Mouse (Mus musculus) ES-Bruce4 (cell line): Measurements from ENCODE around the gene Ank2. TPM values are rescaled to one million over a fixed set of nuclear protein-coding genes. Genes with fewer than 3 reads are reported as not detected.

Source experiments
- H3K27ac ChIP-seq: 2 replicates; pipeline ENCODE4 v1.5.1; 2012; ENCODE audit warnings: low read length, inconsistent platforms; ENCODE audit not compliant: insufficient read depth
- H3K27me3 ChIP-seq: 2 replicates; pipeline ENCODE4 v1.6.1; 2012; ENCODE audit warnings: mild to moderate bottlenecking, low read length, inconsistent platforms; ENCODE audit not compliant: control insufficient read depth, poor library complexity, insufficient read depth, severe bottlenecking
- H3K36me3 ChIP-seq: 2 replicates; pipeline ENCODE4 v1.6.1; 2012; ENCODE audit warnings: inconsistent platforms, mild to moderate bottlenecking, low read length, moderate library complexity; ENCODE audit not compliant: control insufficient read depth, poor library complexity, insufficient read depth, severe bottlenecking
- H3K4me1 ChIP-seq: one replicate; pipeline ENCODE4 v1.8.1; 2011; ENCODE audit warnings: low read length; ENCODE audit not compliant: control insufficient read depth, insufficient read depth
- H3K4me3 ChIP-seq: 2 replicates; pipeline ENCODE4 v1.5.1; 2011; ENCODE audit warnings: low read depth, mild to moderate bottlenecking, low read length
- H3K9ac ChIP-seq: 2 replicates; pipeline ENCODE4 v1.6.1; 2012; ENCODE audit warnings: low read depth, mild to moderate bottlenecking, inconsistent platforms; ENCODE audit not compliant: poor library complexity, severe bottlenecking
- H3K9me3 ChIP-seq: replicated peaks from 2 replicates; pipeline ENCODE4 v1.6.1; 2012; ENCODE audit warnings: mild to moderate bottlenecking, low read length, inconsistent platforms; ENCODE audit not compliant: control insufficient read depth, poor library complexity, insufficient read depth, severe bottlenecking
- CTCF ChIP-seq: IDR thresholded peaks from one replicate; pipeline ENCODE4 v1.8.1; 2011; ENCODE audit warnings: low read depth, low read length
- EP300 ChIP-seq: IDR thresholded peaks from 2 replicates; pipeline ENCODE4 v1.6.1; 2011; ENCODE audit warnings: low read depth, low read length; ENCODE audit not compliant: insufficient read depth
- POLR2A ChIP-seq: IDR thresholded peaks from one replicate; pipeline ENCODE4 v1.8.1; 2011; ENCODE audit warnings: low read length; ENCODE audit not compliant: insufficient read depth
- polyA plus RNA-seq: library from polyadenylated mRNA; stranded (reverse); fragments of >200 nt; gene quantifications from 2 replicates; pipeline ENCODE4 v1.2.4, GENCODE M21; 2011; ENCODE audit warnings: low read depth; ENCODE audit not compliant: missing spikeins, insufficient read depth, insufficient read length

The Ank2 gene
- polyA plus RNA-seq, 1 experiment, result 29.9 TPM

DNA sequence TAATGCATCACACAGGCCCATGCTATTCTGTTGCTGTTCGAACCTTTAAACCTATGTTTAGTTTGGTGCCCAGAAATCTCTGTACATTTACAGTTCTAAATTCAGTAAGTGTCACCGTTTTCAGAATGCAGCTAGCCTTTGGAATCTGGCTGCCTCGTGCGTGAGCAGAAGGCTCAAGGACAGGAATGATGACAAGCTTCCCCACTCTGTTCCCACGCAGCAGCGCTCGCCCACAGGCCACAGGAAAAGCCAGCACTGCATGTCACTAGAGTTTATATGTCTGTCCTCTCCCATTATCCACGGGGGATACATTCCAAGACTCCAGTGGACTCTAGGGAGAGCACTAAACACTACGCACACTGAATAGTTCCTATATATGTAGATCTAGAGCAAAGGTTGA lies 343.1 kb downstream of the Ank2 start:
- TF ChIP-seq EP300, result no peak
- no peak for TF ChIP-seq CTCF
- no peak for TF ChIP-seq POLR2A

DNA sequence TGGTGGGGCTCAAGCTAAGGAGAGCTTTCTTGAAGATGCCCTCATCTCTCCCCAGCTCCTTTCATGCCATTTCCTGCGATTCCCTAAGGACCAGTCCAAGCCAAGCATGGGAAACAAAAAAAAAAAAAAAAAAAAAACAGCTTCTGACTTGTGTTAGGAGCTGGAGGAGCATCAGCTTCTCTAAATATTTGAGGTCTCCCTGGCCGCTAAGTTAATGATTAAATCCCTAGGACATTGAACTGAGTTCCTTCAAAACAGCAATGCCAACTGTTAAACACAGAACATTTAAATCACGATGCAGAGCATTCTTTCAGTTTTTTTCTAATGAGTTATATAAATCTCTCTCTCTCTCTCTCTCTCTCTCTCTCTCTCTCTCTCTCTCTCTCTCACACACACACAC lies 345.3 kb downstream of the Ank2 start:
- H3K4me3 ChIP-seq, result no peak overlapping the region
- no peak for TF ChIP-seq EP300
- TF ChIP-seq POLR2A, result no peak
- TF ChIP-seq CTCF, result no peak
- no peak overlapping the region for H3K9ac ChIP-seq
- 0 out of 2 replicates have a peak, but pooled peaks cover 4% of the 10 kb centered on the region for H3K9me3 ChIP-seq
- no peaks in the 10 kb centered on the region for H3K36me3 ChIP-seq
- no peak overlapping the region for H3K27ac ChIP-seq
- no peaks in the 10 kb centered on the region for H3K4me1 ChIP-seq
- no peaks in the 10 kb centered on the region for H3K27me3 ChIP-seq

More for the DNA sequence above, 343.1 kb downstream of the Ank2 start:
- H3K4me1 ChIP-seq, result no peaks in the 10 kb centered on the region
- H3K9me3 ChIP-seq, result 0 out of 2 replicates have a peak, but pooled peaks cover 4% of the 10 kb centered on the region
- H3K27me3 ChIP-seq, result no peaks in the 10 kb centered on the region
- H3K9ac ChIP-seq, result no peak overlapping the region
- no peak overlapping the region for H3K27ac ChIP-seq
- H3K4me3 ChIP-seq, result no peak overlapping the region
- H3K36me3 ChIP-seq, result no peaks in the 10 kb centered on the region

DNA sequence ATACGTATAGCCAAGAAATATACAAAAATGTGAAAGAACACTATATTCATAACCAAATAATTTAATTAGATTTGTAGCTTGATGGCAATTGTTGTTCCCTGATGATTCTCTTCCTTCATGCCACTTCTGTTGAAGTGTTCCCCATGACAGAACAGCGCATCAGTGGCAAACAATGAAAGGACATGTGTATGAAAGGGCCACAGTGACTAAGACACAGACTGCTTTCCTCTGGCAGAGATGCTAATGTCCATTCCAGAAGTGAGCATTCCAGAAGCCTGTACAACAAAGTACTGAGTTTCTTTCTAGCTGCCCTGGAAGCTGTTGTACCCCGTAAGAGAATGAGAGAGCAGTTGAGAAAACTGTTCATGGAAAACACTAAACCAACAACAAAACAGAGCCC lies 345.7 kb downstream of the Ank2 start:
- H3K27me3 ChIP-seq, result no peaks in the 10 kb centered on the region
- 0 out of 2 replicates have a peak, but pooled peaks cover 4% of the 10 kb centered on the region for H3K9me3 ChIP-seq
- no peak overlapping the region for H3K4me3 ChIP-seq
- no peak for TF ChIP-seq CTCF
- TF ChIP-seq POLR2A, result no peak
- no peak for TF ChIP-seq EP300
- no peaks in the 10 kb centered on the region for H3K36me3 ChIP-seq
- H3K27ac ChIP-seq, result no peak overlapping the region
- H3K9ac ChIP-seq, result no peak overlapping the region
- no peaks in the 10 kb centered on the region for H3K4me1 ChIP-seq

DNA sequence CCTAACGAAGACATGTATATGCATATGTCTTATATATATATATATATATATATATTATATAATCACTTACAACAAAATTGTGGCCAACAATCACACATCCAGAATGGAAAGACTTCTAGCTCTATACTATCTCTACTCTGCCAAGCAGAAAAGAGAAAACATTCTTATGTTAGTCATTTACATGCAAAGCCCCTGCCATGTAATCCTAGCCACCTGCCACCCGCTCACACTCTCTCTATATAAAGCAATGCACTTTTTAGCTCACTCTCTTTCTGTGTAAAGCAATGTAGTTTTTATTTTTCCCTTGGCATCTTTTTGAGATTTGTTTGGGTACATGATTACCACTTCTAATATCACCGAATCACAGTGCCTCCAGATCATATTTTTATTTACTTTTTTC lies 350.5 kb downstream of the Ank2 start:
- Histone ChIP-seq H3K9me3 (no peaks in the 10 kb centered on the region), H3K4me1 (no peaks in the 10 kb centered on the region), H3K9ac (no peak overlapping the region), H3K27ac (no peak overlapping the region), H3K36me3 (no peaks in the 10 kb centered on the region), H3K27me3 (no peaks in the 10 kb centered on the region), H3K4me3 (no peak overlapping the region)
- TF ChIP-seq CTCF (no peak), POLR2A (no peak), EP300 (no peak)

DNA sequence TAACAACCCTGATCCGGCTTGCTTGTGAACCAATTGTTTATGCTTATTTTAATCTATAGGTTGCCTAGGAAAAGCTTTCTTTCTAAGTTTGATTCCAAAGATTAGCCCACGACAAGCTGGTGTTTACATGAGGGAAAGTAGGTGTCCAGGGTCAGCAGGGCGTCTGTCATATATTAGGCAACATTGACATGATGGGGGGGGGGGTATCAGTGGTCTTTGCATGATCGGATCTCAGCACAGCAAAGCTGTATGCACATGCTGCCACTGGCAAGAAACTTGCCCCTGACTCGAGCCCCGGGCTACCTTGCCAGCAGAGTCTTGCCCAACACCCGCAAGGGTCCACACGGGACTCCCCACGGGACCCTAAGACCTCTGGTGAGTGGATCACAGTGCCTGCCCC lies 358.6 kb downstream of the Ank2 start:
- H3K36me3 ChIP-seq, result no peaks in the 10 kb centered on the region
- H3K27me3 ChIP-seq, result no peaks in the 10 kb centered on the region
- H3K9ac ChIP-seq, result no peak overlapping the region
- no peaks in the 10 kb centered on the region for H3K4me1 ChIP-seq
- H3K27ac ChIP-seq, result no peak overlapping the region
- no peaks in the 10 kb centered on the region for H3K9me3 ChIP-seq
- no peak overlapping the region for H3K4me3 ChIP-seq
- no peak for TF ChIP-seq POLR2A
- no peak for TF ChIP-seq CTCF
- TF ChIP-seq EP300, result no peak

DNA sequence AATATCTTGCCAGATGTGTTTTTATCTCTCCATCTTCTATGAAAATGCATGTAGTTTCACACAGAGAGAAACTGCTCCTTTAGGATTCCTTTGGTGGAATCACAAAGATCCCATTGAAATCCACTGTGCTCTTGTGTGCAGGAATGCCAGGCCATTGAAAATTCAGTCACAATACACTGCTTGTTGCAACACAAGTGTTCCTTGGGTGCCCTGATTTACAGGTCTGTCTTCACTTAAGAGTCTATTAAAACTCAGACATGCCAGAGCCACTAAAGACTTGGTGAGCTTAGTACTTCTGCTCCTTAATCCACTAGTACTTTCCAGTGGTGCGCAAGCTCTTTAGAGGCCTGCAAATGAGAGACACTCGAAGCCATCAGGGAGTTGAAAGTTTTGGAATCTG lies 359.5 kb downstream of the Ank2 start:
- Histone ChIP-seq H3K4me1 (no peaks in the 10 kb centered on the region), H3K36me3 (no peaks in the 10 kb centered on the region), H3K27me3 (no peaks in the 10 kb centered on the region), H3K9ac (no peak overlapping the region), H3K9me3 (no peaks in the 10 kb centered on the region), H3K4me3 (no peak overlapping the region), H3K27ac (no peak overlapping the region)
- TF ChIP-seq EP300 (no peak), POLR2A (no peak), CTCF (no peak)
